Mouse (Mus musculus) CH12.LX (cell line): ENCODE data around the gene Prr12.

Source experiments
- CTCF ChIP-seq, 2 experiments: IDR thresholded peaks in 1 of 2; conservative IDR thresholded peaks in 1 of 2; 2 replicates each; pipeline ENCODE4 v1.5.1; 2011 to 2012; ENCODE audit warnings: low read depth in 2 of 2, low read length in 2 of 2, improper control_type of control experiment in 1 of 2, inconsistent platforms in 1 of 2, mild to moderate bottlenecking in 1 of 2, moderate library complexity in 1 of 2
- ELF1 ChIP-seq: IDR thresholded peaks from 2 replicates; pipeline ENCODE4 v1.6.1; 2014; ENCODE audit warnings: low read depth, mild to moderate bottlenecking, inconsistent platforms, low read length, improper control_type of control experiment
- SIN3A ChIP-seq: IDR thresholded peaks from 2 replicates; pipeline ENCODE4 v1.6.1; 2012; ENCODE audit warnings: low read length, improper control_type of control experiment, inconsistent platforms

GRCm38 (mm10) chr7:45006503-45006902 lies 46.2 kb downstream of the Prr12 start:
- no peak for TF ChIP-seq ELF1
- no peak for TF ChIP-seq CTCF (conservative IDR thresholded peaks at IDR 0.05 in 1 of 2, IDR thresholded peaks at IDR 0.05 in 1 of 2; ENCODE audit: low read depth in 2 of 2, low read length in 2 of 2)
- TF ChIP-seq SIN3A = no peak
